Mouse (Mus musculus): ENCODE results near the gene Mnx1.
"Not testable (repeated sequence)": the region's sequence is repeated elsewhere in the genome, so short reads cannot be mapped to it uniquely, and the experiment has no call there.

Mnx1 gene

GRCm38 (mm10) chr5:29469501-29469900 lies 8.8 kb downstream of the Mnx1 start:
- no peak for DNase-seq (ENCODE audit: low spot score in 2 of 2)

GRCm38 (mm10) chr5:29468351-29469065 lies 9.8 kb downstream of the Mnx1 start:
- no peak for DNase-seq (ENCODE audit: low spot score in 2 of 2)

- DNase-seq (ENCODE audit: low spot score in 2 of 2) = no peak
These were observed 10.6 kb downstream of the Mnx1 start for GRCm38 (mm10) chr5:29467489-29468350.

- DNase-seq (ENCODE audit: low spot score in 2 of 2) = no peak
These were observed 15.2 kb downstream of the Mnx1 start for GRCm38 (mm10) chr5:29462943-29463686.

GRCm38 (mm10) chr5:29456895-29457656 lies 21.2 kb downstream of the Mnx1 start:
- no peak for DNase-seq (ENCODE audit: low spot score in 2 of 2)

- no peak for DNase-seq (ENCODE audit: low spot score in 2 of 2)
These were observed 25.9 kb downstream of the Mnx1 start for GRCm38 (mm10) chr5:29452352-29452751.

GRCm38 (mm10) chr5:29445275-29445674 lies 33.0 kb downstream of the Mnx1 start:
- no peak for DNase-seq (ENCODE audit: low spot score in 2 of 2)

GRCm38 (mm10) chr5:29436728-29437127 lies 41.5 kb downstream of the Mnx1 start:
- DNase-seq (ENCODE audit: low spot score in 2 of 2) = not testable (repeated sequence)

- no peak for DNase-seq (ENCODE audit: low spot score in 2 of 2)
These were observed 42.8 kb downstream of the Mnx1 start for GRCm38 (mm10) chr5:29435491-29435890.

GRCm38 (mm10) chr5:29434872-29435358 lies 43.4 kb downstream of the Mnx1 start:
- peak; percentile 11 to 12 for DNase-seq (ENCODE audit: low spot score in 2 of 2)

GRCm38 (mm10) chr5:29434228-29434871 lies 43.9 kb downstream of the Mnx1 start, which contains the start of gene Nom1:
TSS of gene Nom1 (plus strand) at chr5:29434664.
- DNase-seq (ENCODE audit: low spot score in 2 of 2) = peak; percentile 73 to 81

GRCm38 (mm10) chr5:29423330-29423729 lies 54.9 kb downstream of the Mnx1 start:
- not testable (repeated sequence) for DNase-seq (ENCODE audit: low spot score in 2 of 2)

Measured in spleen, postnatal 14 days (tissue).